In genomic region chr3:80070726-80071125, GRCm38 (mm10) we compare ENCODE assay signal across 27 mouse cellular contexts.
"Had no signal": no experiment of that assay in that cellular context is flagged by ENCODE, and none has a peak within 500 bp of the region (broad histone marks: within the 10 kb centered on the region; RNA-seq: fewer than 3 reads in every experiment).

No protein-coding gene starts in this region.

- H3K9me3 ChIP-seq: heart, embryonic 13.5 days; heart, embryonic 15.5 days; hindbrain, embryonic 12.5 days; kidney, embryonic 15.5 days; limb, embryonic 13.5 days; limb, embryonic 15.5 days; liver, embryonic 12.5 days had no signal

- H3K4me2 ChIP-seq: heart, embryonic 11.5 days; heart, embryonic 13.5 days; heart, embryonic 15.5 days; hindbrain, embryonic 12.5 days; hindbrain, embryonic 14.5 days; kidney, embryonic 15.5 days; limb, embryonic 13.5 days; limb, embryonic 15.5 days; liver, embryonic 12.5 days had no signal

- H3K36me3 ChIP-seq: heart, embryonic 13.5 days; heart, embryonic 15.5 days; hindbrain, embryonic 12.5 days; kidney, embryonic 15.5 days; limb, embryonic 13.5 days; limb, embryonic 15.5 days; liver, embryonic 12.5 days had no signal

- DNase-seq: gastrocnemius, postnatal 14 days; gastrocnemius, postnatal 36 days; heart, adult 18-20 months; heart, postnatal 14 days; heart, postnatal 36 days; kidney, adult 11 months; kidney, adult 2 months; kidney, adult 9 months; kidney, postnatal 14 days; kidney, postnatal 36 days; layer of hippocampus, adult 9-11 months; layer of hippocampus, postnatal 36 days; left cerebral cortex, postnatal 4 days; lung, adult 18-20 months had no signal

- H3K9ac ChIP-seq: heart, embryonic 13.5 days; heart, embryonic 15.5 days; hindbrain, embryonic 12.5 days; hindbrain, embryonic 14.5 days; kidney, embryonic 15.5 days; limb, embryonic 13.5 days; limb, embryonic 15.5 days; liver, embryonic 12.5 days; liver, embryonic 14.5 days had no signal

- H3K27ac ChIP-seq: heart, embryonic 13.5 days; heart, embryonic 15.5 days; hindbrain, embryonic 12.5 days; hindbrain, embryonic 14.5 days; hindbrain, postnatal 0 days; kidney, embryonic 15.5 days; kidney, postnatal 0 days; limb, embryonic 13.5 days; limb, embryonic 15.5 days; liver, embryonic 12.5 days; liver, embryonic 14.5 days had no signal

- ATAC-seq: hindbrain, postnatal 0 days; intestine, embryonic 16.5 days; liver, embryonic 12.5 days had no signal

- H3K4me3 ChIP-seq: heart, embryonic 13.5 days; heart, embryonic 15.5 days; hindbrain, embryonic 12.5 days; kidney, embryonic 15.5 days; limb, embryonic 13.5 days; limb, embryonic 15.5 days; liver, embryonic 12.5 days had no signal

- H3K4me1 ChIP-seq: heart, embryonic 13.5 days; heart, embryonic 15.5 days; hindbrain, embryonic 12.5 days; kidney, embryonic 15.5 days; limb, embryonic 13.5 days; limb, embryonic 15.5 days; liver, embryonic 12.5 days had no signal

- H3K27me3 ChIP-seq: heart, embryonic 13.5 days; heart, embryonic 15.5 days; hindbrain, embryonic 12.5 days; kidney, embryonic 15.5 days; limb, embryonic 13.5 days; limb, embryonic 15.5 days; liver, embryonic 12.5 days had no signal
